Mouse (Mus musculus): ENCODE data around the gene Zdhhc20. TPM values are rescaled to one million over a fixed set of nuclear protein-coding genes. Genes with fewer than 3 reads are reported as not detected.
"Not testable (repeated sequence)": the region's sequence is repeated elsewhere in the genome, so short reads cannot be mapped to it uniquely, and the experiment has no call there.

The Zdhhc20 gene
- polyA plus RNA-seq, 1 experiment = 39.8 TPM

DNA sequence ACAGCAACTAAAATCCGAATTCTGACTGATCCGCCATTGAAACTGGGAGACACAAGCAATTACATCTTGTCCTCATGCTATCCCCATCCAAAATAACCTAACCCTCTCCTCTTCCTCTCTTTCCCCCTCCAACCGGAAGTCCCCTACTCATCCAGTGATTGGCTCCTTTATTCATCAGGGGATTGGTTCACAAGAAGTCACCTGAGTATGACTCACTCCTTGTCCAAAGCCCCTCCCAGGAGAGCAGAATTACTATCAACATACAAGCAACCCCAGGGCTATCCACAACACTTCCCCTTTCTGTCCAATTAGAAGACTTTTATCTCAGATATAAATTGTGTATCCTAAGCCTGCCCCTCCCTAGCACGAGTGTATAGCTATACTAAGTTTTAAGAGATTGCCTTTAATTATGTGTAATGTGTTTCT is 28.1 kb downstream of the Zdhhc20 start:
- Histone ChIP-seq H3K27ac (ENCODE audit: insufficient read depth, low read length) (no peak overlapping the region), H3K4me3 (replicated peaks; ENCODE audit: insufficient read depth, low read depth, low read length) (no peak overlapping the region), H3K27me3 (ENCODE audit: control insufficient read depth, insufficient read depth, low read length) (no peaks in the 10 kb centered on the region), H3K4me1 (ENCODE audit: control insufficient read depth, insufficient read depth, low read length) (peaks cover 3% of the 10 kb centered on the region)
- no peak for TF ChIP-seq CTCF (IDR thresholded peaks at IDR 0.05; ENCODE audit: borderline replicate concordance, insufficient read depth, low read depth, low read length)
- no peak for TF ChIP-seq POLR2A (IDR thresholded peaks at IDR 0.05; ENCODE audit: borderline replicate concordance, insufficient read depth, low read length)
- DNase-seq = no peak
- WGBS = 92% methylated on average over 4 of the region's 4 CpGs

DNA sequence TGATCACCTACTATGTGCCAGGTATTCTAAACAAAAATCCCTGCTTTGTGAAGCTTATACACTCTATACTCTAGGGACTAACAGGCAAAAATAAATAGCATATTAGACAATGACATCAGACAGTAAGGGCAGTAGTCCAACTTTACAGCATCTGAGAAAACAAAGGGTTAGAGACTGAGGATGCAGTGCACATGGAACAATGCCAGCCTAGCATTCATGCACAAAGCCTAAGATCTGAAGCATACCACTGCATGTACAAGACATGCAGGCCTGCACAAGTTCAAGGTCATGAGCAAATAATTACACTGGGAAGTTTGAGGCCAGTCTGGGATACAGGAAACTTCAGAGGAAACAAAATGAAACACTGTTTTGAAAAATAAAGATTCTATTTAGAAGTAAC is 30.6 kb downstream of the Zdhhc20 start:
- no peak for DNase-seq
- Histone ChIP-seq H3K4me3 (replicated peaks; ENCODE audit: insufficient read depth, low read depth, low read length) (no peak overlapping the region), H3K4me1 (ENCODE audit: control insufficient read depth, insufficient read depth, low read length) (no peaks in the 10 kb centered on the region; the same call in 1 of the 2 replicates), H3K27ac (ENCODE audit: insufficient read depth, low read length) (no peak overlapping the region), H3K27me3 (ENCODE audit: control insufficient read depth, insufficient read depth, low read length) (no peaks in the 10 kb centered on the region)
- TF ChIP-seq CTCF (IDR thresholded peaks at IDR 0.05; ENCODE audit: borderline replicate concordance, insufficient read depth, low read depth, low read length) (no peak), POLR2A (IDR thresholded peaks at IDR 0.05; ENCODE audit: borderline replicate concordance, insufficient read depth, low read length) (no peak)

DNA sequence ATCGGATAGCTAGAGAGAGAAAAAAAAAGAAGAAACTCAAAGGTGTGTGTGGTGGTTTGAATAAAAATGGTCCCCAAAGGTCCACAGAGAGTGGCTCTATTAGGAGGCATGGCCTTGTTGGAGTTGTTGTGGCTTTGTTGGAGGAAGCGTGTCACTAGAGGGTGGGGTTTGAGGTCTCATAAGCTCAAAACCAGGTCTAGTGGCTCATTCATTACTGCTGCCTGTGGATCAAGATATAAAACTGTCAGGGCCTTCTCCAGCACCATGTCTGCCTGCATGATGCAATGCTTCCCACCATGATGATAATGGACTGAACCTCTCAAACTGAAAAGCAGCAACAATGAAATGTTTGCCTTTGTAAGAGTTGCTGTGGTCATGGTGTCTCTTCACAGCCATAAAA is 31.5 kb downstream of the Zdhhc20 start:
- no peak for DNase-seq
- no peaks in the 10 kb centered on the region for H3K27me3 ChIP-seq (ENCODE audit: control insufficient read depth, insufficient read depth, low read length)
- TF ChIP-seq POLR2A (IDR thresholded peaks at IDR 0.05; ENCODE audit: borderline replicate concordance, insufficient read depth, low read length) (no peak), CTCF (IDR thresholded peaks at IDR 0.05; ENCODE audit: borderline replicate concordance, insufficient read depth, low read depth, low read length) (no peak)
- no peaks in the 10 kb centered on the region; the same call in 1 of the 2 replicates for H3K4me1 ChIP-seq (ENCODE audit: control insufficient read depth, insufficient read depth, low read length)
- H3K27ac ChIP-seq (ENCODE audit: insufficient read depth, low read length) = no peak overlapping the region
- 86% methylated on average over 2 of the region's 2 CpGs for WGBS
- no peak overlapping the region for H3K4me3 ChIP-seq (replicated peaks; ENCODE audit: insufficient read depth, low read depth, low read length)

DNA sequence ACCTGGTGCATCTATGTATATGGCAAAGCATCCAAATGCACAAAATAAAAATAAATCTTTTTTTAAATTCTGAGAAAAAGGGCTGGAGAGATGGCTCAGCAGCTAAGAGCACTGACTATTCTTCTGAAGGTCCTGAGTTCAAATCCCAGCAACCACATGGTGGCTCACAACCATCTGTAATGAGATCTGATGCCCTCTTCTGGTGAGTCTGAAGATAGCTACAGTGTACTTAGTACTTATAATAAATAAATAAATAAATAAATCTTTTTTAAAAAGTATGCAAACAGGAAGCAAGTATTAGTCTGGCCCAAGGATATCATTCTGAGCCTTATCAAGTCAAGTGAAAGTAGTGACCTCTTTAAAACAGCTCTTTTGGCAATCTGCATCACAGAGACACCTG is 34.0 kb downstream of the Zdhhc20 start:
- not testable (repeated sequence) for H3K4me1 ChIP-seq (ENCODE audit: control insufficient read depth, insufficient read depth, low read length); H3K27me3 ChIP-seq (ENCODE audit: control insufficient read depth, insufficient read depth, low read length); H3K27ac ChIP-seq (ENCODE audit: insufficient read depth, low read length); H3K4me3 ChIP-seq (replicated peaks; ENCODE audit: insufficient read depth, low read depth, low read length); DNase-seq

DNA sequence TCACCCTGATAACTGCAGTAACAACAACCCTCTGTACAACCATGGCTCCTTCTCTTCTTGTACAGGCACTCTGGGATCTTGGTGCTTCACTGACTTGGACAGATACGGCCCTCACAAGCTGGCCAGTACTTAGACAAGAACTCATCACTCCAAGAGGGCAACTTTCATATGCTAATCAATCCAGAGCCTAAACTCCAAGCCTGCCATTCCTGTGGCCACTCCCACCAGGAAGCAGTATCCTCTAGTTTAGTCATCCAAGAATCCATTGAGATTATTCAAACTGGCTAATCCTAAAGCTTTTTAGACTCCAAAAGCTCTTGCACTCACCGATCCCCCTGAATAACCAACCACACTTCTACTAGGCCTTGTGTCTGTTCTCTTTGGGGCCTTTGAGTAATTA is 37.1 kb downstream of the Zdhhc20 start:
- 84% methylated on average over 2 of the region's 2 CpGs for WGBS
- no peak overlapping the region for H3K4me3 ChIP-seq (replicated peaks; ENCODE audit: insufficient read depth, low read depth, low read length)
- no peak overlapping the region for H3K27ac ChIP-seq (ENCODE audit: insufficient read depth, low read length)
- TF ChIP-seq POLR2A (IDR thresholded peaks at IDR 0.05; ENCODE audit: borderline replicate concordance, insufficient read depth, low read length) (no peak), CTCF (IDR thresholded peaks at IDR 0.05; ENCODE audit: borderline replicate concordance, insufficient read depth, low read depth, low read length) (no peak)
- no peaks in the 10 kb centered on the region for H3K27me3 ChIP-seq (ENCODE audit: control insufficient read depth, insufficient read depth, low read length)
- DNase-seq = no peak
- no peaks in the 10 kb centered on the region for H3K4me1 ChIP-seq (ENCODE audit: control insufficient read depth, insufficient read depth, low read length)

DNA sequence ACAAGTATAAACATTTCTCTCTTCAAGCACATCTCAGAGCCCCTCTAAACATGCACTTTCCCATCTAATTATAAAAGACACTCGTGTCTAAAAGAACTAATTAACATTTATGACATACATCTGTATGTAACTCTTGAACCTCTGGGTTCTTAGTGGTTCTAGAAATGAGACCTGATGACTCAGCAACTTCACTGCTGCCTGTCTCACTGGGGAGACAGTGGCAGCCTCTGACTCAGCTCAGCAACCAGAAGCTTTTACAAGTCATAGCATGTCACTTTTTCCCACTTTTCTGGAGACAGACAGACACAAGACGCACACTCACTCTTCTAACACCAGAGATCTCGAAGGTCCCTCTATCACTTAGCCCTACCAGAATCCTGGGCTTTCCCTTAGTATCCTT is 39.7 kb downstream of the Zdhhc20 start:
- DNase-seq = no peak
- 89% methylated on average over 3 of the region's 3 CpGs for WGBS
- no peaks in the 10 kb centered on the region for H3K4me1 ChIP-seq (ENCODE audit: control insufficient read depth, insufficient read depth, low read length)
- no peak overlapping the region for H3K27ac ChIP-seq (ENCODE audit: insufficient read depth, low read length)
- H3K4me3 ChIP-seq (replicated peaks; ENCODE audit: insufficient read depth, low read depth, low read length) = no peak overlapping the region
- TF ChIP-seq CTCF (IDR thresholded peaks at IDR 0.05; ENCODE audit: borderline replicate concordance, insufficient read depth, low read depth, low read length) (no peak), POLR2A (IDR thresholded peaks at IDR 0.05; ENCODE audit: borderline replicate concordance, insufficient read depth, low read length) (no peak)
- no peaks in the 10 kb centered on the region for H3K27me3 ChIP-seq (ENCODE audit: control insufficient read depth, insufficient read depth, low read length)

DNA sequence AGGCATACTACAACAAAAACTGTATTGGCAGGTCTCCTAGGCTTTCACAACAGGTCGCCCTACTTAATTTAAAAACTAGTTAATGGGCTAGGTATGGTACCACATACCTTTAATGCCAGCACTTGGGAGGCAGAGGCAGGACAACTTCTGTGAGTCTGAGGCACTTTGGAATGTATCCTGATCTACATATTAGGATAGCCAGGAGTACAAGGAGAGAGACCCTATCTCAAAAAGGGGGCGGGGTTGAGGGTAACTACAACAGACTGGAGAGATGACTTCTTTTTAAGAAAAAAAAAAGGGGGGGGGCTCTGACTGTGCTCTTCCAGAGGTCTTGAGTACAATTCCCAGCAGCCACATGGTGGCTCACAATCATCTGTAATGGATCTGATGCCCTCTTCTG is 41.4 kb downstream of the Zdhhc20 start:
- H3K27me3 ChIP-seq (ENCODE audit: control insufficient read depth, insufficient read depth, low read length) = no peaks in the 10 kb centered on the region
- 97% methylated on average over 2 of the region's 2 CpGs for WGBS
- no peak for DNase-seq
- no peaks in the 10 kb centered on the region for H3K4me1 ChIP-seq (ENCODE audit: control insufficient read depth, insufficient read depth, low read length)
- no peak overlapping the region for H3K27ac ChIP-seq (ENCODE audit: insufficient read depth, low read length)
- no peak for TF ChIP-seq CTCF (IDR thresholded peaks at IDR 0.05; ENCODE audit: borderline replicate concordance, insufficient read depth, low read depth, low read length)
- no peak for TF ChIP-seq POLR2A (IDR thresholded peaks at IDR 0.05; ENCODE audit: borderline replicate concordance, insufficient read depth, low read length)
- no peak overlapping the region for H3K4me3 ChIP-seq (replicated peaks; ENCODE audit: insufficient read depth, low read depth, low read length)

DNA sequence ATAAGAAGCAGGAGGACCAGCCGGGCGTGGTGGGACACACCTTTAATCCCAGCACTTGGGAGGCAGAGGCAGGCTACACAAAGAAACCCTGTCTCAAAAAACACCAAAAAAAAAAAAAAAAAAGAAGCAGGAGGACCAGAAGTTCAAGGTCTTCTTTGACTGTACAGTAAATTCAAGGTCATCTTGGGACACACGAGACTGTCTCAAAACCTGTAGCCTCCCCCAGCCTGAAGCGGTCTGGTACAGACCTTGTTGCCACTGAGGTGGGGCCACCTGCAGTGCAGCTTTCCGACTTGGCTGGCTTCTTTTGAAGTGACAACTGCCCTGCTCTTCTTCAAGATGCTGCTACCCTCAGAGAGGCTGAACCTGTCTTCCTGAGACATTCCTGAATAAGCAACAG is 42.0 kb downstream of the Zdhhc20 start:
- H3K27ac ChIP-seq (ENCODE audit: insufficient read depth, low read length); DNase-seq; H3K27me3 ChIP-seq (ENCODE audit: control insufficient read depth, insufficient read depth, low read length); H3K4me1 ChIP-seq (ENCODE audit: control insufficient read depth, insufficient read depth, low read length); H3K4me3 ChIP-seq (replicated peaks; ENCODE audit: insufficient read depth, low read depth, low read length): not testable (repeated sequence)
- 73% methylated on average over 5 of the region's 5 CpGs for WGBS

DNA sequence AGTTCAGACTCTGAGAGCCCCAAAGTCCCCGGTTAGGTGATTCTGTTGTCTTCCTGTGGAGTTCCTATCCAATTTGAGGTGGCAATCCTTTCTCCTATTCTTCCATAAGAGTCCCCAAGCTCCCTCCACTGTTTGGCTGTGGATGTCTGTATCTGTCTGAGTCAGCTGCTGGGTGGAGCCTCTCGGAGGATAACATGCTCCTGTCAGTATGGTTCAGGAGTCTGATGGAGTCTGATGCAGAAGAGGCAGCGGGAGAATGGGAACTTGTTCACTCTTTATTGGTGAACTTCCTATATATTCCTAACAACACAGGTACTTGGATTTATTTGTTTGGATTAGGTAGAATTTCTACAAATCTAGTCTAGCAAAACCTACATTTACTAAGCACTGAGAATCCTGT is 45.5 kb downstream of the Zdhhc20 start:
- H3K27me3 ChIP-seq (ENCODE audit: control insufficient read depth, insufficient read depth, low read length) = no peaks in the 10 kb centered on the region
- no peak for DNase-seq
- H3K27ac ChIP-seq (ENCODE audit: insufficient read depth, low read length) = no peak overlapping the region
- H3K4me1 ChIP-seq (ENCODE audit: control insufficient read depth, insufficient read depth, low read length) = no peaks in the 10 kb centered on the region
- 93% methylated on average over 3 of the region's 3 CpGs for WGBS
- no peak overlapping the region for H3K4me3 ChIP-seq (replicated peaks; ENCODE audit: insufficient read depth, low read depth, low read length)
- TF ChIP-seq CTCF (IDR thresholded peaks at IDR 0.05; ENCODE audit: borderline replicate concordance, insufficient read depth, low read depth, low read length) (no peak), POLR2A (IDR thresholded peaks at IDR 0.05; ENCODE audit: borderline replicate concordance, insufficient read depth, low read length) (no peak)
